Mouse (Mus musculus) thymus, adult 2 months (tissue): ENCODE measurements around the gene Atn1.

ENCODE experiments used
- CTCF ChIP-seq: fragments of 200-500 bp; IDR thresholded peaks from 2 replicates; pipeline ENCODE4 v1.5.1; 2012; ENCODE audit warnings: mild to moderate bottlenecking, control low read depth, low read length, moderate library complexity, borderline replicate concordance; ENCODE audit not compliant: control insufficient read depth, poor library complexity, insufficient read depth; ENCODE audit errors: extremely low read depth
- POLR2A ChIP-seq: fragments of 200-500 bp; IDR thresholded peaks from 2 replicates; pipeline ENCODE4 v1.6.1; 2012; ENCODE audit warnings: mild to moderate bottlenecking, low read length, control low read depth, moderate library complexity; ENCODE audit not compliant: control insufficient read depth, poor library complexity, insufficient read depth; ENCODE audit errors: extremely low read depth

GRCm38 (mm10) chr6:124720904-124721303 is 35.4 kb downstream of the Atn1 start:
- TF ChIP-seq POLR2A (0 out of 2 replicates have a peak, but pooled peaks have one; percentile 10), CTCF (no peak)
